9 mouse cellular contexts compared by ENCODE assay signal in genomic region chr14:115485090-115485489, GRCm38 (mm10).
DNase-seq lines count a peak whose midpoint lies in the region; ATAC-seq and TF ChIP-seq lines count a peak whose summit lies in the region.
"Had no signal": no experiment of that assay in that cellular context is flagged by ENCODE, and none has a peak within 500 bp of the region (broad histone marks: within the 10 kb centered on the region; RNA-seq: fewer than 3 reads in every experiment).

No protein-coding gene starts in this region.

- H3K27me3 ChIP-seq in cerebellum, adult 2 months (ENCODE audit: control insufficient read depth, insufficient read depth, low read length), result no peaks in the 10 kb centered on the region; the same call in 1 of the 2 replicates
- H3K27me3 ChIP-seq in liver, postnatal 0 days (ENCODE audit: insufficient read depth, low read length), result no peaks in the 10 kb centered on the region
- no peaks in the 10 kb centered on the region for H3K27me3 ChIP-seq in liver, embryonic 11.5 days (replicated peaks; ENCODE audit: control insufficient read depth, insufficient read depth, low read length)
- H3K27me3 ChIP-seq in forebrain, postnatal 0 days (ENCODE audit: insufficient read depth, low read length), result no peaks in the 10 kb centered on the region
- H3K27me3 ChIP-seq: limb, embryonic 15.5 days had no signal

- no peaks in the 10 kb centered on the region for H3K4me1 ChIP-seq in cerebellum, adult 2 months (ENCODE audit: control insufficient read depth, insufficient read depth, low read length)
- H3K4me1 ChIP-seq in liver, postnatal 0 days (ENCODE audit: insufficient read depth), result no peaks in the 10 kb centered on the region
- H3K4me1 ChIP-seq in liver, embryonic 11.5 days (replicated peaks; ENCODE audit: control insufficient read depth, insufficient read depth, low read length), result no peaks in the 10 kb centered on the region
- H3K4me1 ChIP-seq in forebrain, postnatal 0 days (ENCODE audit: insufficient read depth), result no peaks in the 10 kb centered on the region
- H3K4me1 ChIP-seq: limb, embryonic 15.5 days had no signal

- no peaks in the 10 kb centered on the region for H3K9me3 ChIP-seq in liver, postnatal 0 days (ENCODE audit: low read length)
- H3K9me3 ChIP-seq in liver, embryonic 11.5 days (ENCODE audit: control insufficient read depth, low read length), result no peaks in the 10 kb centered on the region
- H3K9me3 ChIP-seq in forebrain, postnatal 0 days (ENCODE audit: low read length), result no peaks in the 10 kb centered on the region
- H3K9me3 ChIP-seq: limb, embryonic 15.5 days had no signal

- no peak overlapping the region for H3K27ac ChIP-seq in cerebellum, adult 2 months (ENCODE audit: insufficient read depth, low read length)
- H3K27ac ChIP-seq in liver, postnatal 0 days (ENCODE audit: low read depth), result no peak overlapping the region
- H3K27ac ChIP-seq in liver, embryonic 11.5 days (ENCODE audit: low read depth, low read length), result no peak overlapping the region
- no peak overlapping the region for H3K27ac ChIP-seq in forebrain, postnatal 0 days (ENCODE audit: low read depth, low read length)
- H3K27ac ChIP-seq: limb, embryonic 15.5 days had no signal

- no peak for TF ChIP-seq POLR2A in cerebellum, adult 2 months (IDR thresholded peaks at IDR 0.05; ENCODE audit: borderline replicate concordance, insufficient read depth, low read length)

- no peak overlapping the region for H3K4me2 ChIP-seq in liver, postnatal 0 days (ENCODE audit: low read depth, low read length)
- H3K4me2 ChIP-seq in liver, embryonic 11.5 days, result no peak overlapping the region
- H3K4me2 ChIP-seq in forebrain, postnatal 0 days (ENCODE audit: low read depth), result no peak overlapping the region
- H3K4me2 ChIP-seq: limb, embryonic 15.5 days had no signal

- H3K9ac ChIP-seq in liver, postnatal 0 days (replicated peaks), result no peak overlapping the region
- H3K9ac ChIP-seq in liver, embryonic 11.5 days (ENCODE audit: low read depth, low read length), result no peak overlapping the region
- H3K9ac ChIP-seq in forebrain, postnatal 0 days, result no peak overlapping the region
- H3K9ac ChIP-seq: limb, embryonic 15.5 days had no signal

- no peak for TF ChIP-seq EP300 in liver, postnatal 0 days (IDR thresholded peaks at IDR 0.05; ENCODE audit: low read depth)

- ATAC-seq in liver, postnatal 0 days, result no peak
- ATAC-seq in liver, embryonic 11.5 days (replicated peaks; ENCODE audit: low FRiP score), result no peak
- peak; percentile 74 for ATAC-seq in forebrain, postnatal 0 days

- DNase-seq in cerebellum, adult 2 months, result no peak
- DNase-seq in cerebellum, adult 11 months, result no peak
- no peak for DNase-seq in liver, postnatal 0 days
- DNase-seq in liver, embryonic 11.5 days (ENCODE audit: low spot score), result no peak
- peak; percentile 83 for DNase-seq in forebrain, postnatal 0 days
- DNase-seq in retina, embryonic 14.5 days (ENCODE audit: low spot score), result peak; percentile 69
- DNase-seq in heart, adult 18-20 months, result no peak
- DNase-seq in natural killer cell, adult 2 months (ENCODE audit: low spot score in 2 of 2), result no peak

- H3K36me3 ChIP-seq in liver, postnatal 0 days (replicated peaks; ENCODE audit: insufficient read depth, low read length), result no peaks in the 10 kb centered on the region
- no peaks in the 10 kb centered on the region for H3K36me3 ChIP-seq in liver, embryonic 11.5 days (ENCODE audit: control insufficient read depth, insufficient read depth, low read length)
- H3K36me3 ChIP-seq in forebrain, postnatal 0 days (ENCODE audit: insufficient read depth), result no peaks in the 10 kb centered on the region
- H3K36me3 ChIP-seq: limb, embryonic 15.5 days had no signal

- no peak overlapping the region for H3K4me3 ChIP-seq in cerebellum, adult 2 months (replicated peaks; ENCODE audit: insufficient read depth, low read depth, low read length)
- H3K4me3 ChIP-seq in liver, postnatal 0 days (ENCODE audit: low read depth, low read length), result no peak overlapping the region
- H3K4me3 ChIP-seq in liver, embryonic 11.5 days (ENCODE audit: low read depth, low read length), result no peak overlapping the region
- H3K4me3 ChIP-seq in forebrain, postnatal 0 days (ENCODE audit: low read depth, low read length), result no peak overlapping the region
- H3K4me3 ChIP-seq: limb, embryonic 15.5 days had no signal

- TF ChIP-seq CTCF in cerebellum, adult 2 months (IDR thresholded peaks at IDR 0.05; ENCODE audit: borderline replicate concordance, insufficient read depth, low read depth, low read length), result peak; percentile 4; the same call in 1 of the 2 replicates
- TF ChIP-seq CTCF in liver, postnatal 0 days (IDR thresholded peaks at IDR 0.05; ENCODE audit: low read depth), result peak; percentile 46
- peak; percentile 77 for TF ChIP-seq CTCF in forebrain, postnatal 0 days (IDR thresholded peaks at IDR 0.05; ENCODE audit: low read depth)

Comparison
In these comparisons a context has a peak if more than half of its experiments do, and no peak if none do; other contexts are left out.
1. DNase-seq: peak in forebrain, postnatal 0 days (single experiment) and retina, embryonic 14.5 days (single experiment); none in cerebellum, adult 2 months (0 of 2), cerebellum, adult 11 months (single experiment), liver, postnatal 0 days (single experiment), liver, embryonic 11.5 days (single experiment), heart, adult 18-20 months (0 of 2) and natural killer cell, adult 2 months (0 of 2).
2. CTCF ChIP-seq: peak in every context shown above with its lines; median percentile 77 in forebrain, postnatal 0 days; 46 in liver, postnatal 0 days; 4 in cerebellum, adult 2 months.